Mouse (Mus musculus) lung, adult 2 months (tissue): ENCODE results near the gene Atp6v1g1.

Experiments
- CTCF ChIP-seq: fragments of 200-500 bp; IDR thresholded peaks from 2 replicates; pipeline ENCODE4 v1.5.1; 2011; ENCODE audit warnings: mild to moderate bottlenecking, low read length, control low read depth; ENCODE audit not compliant: insufficient read depth
- POLR2A ChIP-seq: fragments of 200-500 bp; IDR thresholded peaks from 2 replicates; pipeline ENCODE4 v1.6.1; 2011; ENCODE audit warnings: low read depth, mild to moderate bottlenecking, control low read depth, low read length, borderline replicate concordance; ENCODE audit errors: extremely low read depth

- no peak for TF ChIP-seq CTCF
- no peak for TF ChIP-seq POLR2A
These were observed 3.2 kb downstream of the Atp6v1g1 start for GRCm38 (mm10) chr4:63547799-63548198.
